Mouse (Mus musculus): ENCODE measurements at regions not wholly inside any gene's neighbourhood (a gene's known extent, or its start where the extent isn't known, plus 50 kb on each side); places are given as distances from the start of the nearest gene placed in this dataset.

DNA sequence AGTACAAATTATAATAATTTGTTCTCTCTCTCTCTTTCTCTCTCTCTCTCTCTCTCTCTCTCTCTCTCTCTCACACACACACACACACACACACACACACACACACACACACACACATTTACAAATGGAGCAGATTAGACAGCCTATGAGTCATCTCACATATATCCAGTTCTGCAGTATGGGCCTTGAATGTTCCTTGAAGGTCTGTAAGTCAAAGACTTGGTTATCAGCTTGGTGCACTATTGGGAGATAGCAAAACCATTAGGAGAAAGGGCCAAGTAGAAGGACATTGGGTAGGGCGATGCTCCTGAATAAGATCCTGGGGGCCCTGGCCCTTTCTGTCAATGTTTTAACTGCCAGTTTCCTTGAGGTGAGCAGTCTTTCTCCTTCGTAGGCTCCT, 145.1 kb upstream of the Trib2 start:
- TF ChIP-seq CTCF (IDR thresholded peaks at IDR 0.05; ENCODE audit: control insufficient read depth, insufficient read depth, low read length) (no peak), POLR2A (IDR thresholded peaks at IDR 0.05; ENCODE audit: borderline replicate concordance, control insufficient read depth, low read depth, low read length) (no peak)
